Mouse (Mus musculus): ENCODE data around the gene Slit3.

The Slit3 gene

DNA sequence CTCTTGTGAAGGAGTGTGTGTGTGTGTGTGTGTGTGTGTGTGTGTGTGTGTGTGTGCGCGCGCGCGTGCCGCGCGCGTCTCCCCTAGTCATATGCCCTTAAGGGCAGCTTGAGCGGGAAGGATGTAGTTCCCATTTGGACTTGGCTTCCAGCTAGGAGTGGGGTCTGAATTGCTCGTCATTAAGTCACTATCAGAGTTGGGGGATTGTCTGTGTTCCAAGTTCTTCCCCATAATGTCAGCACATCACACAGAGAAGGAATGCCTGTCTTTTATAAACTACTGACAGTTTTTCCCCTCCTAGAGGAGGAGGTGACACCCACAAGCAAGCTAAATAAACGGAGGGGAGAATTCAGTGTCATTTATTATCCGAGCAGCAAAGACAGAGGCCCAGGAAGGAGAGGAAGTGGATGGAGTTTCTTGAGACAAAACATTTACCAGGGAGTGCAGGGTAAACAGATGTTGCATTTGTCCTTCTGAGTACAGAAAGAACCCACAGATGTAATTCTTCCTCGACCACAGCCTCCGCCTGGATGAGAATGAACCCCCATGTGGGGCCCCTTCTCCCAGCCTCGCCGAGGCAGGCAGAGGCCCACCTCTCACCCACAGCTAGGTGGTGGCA is 3.6 kb downstream of the Slit3 start:
- no peak for DNase-seq (ENCODE audit: low spot score)

DNA sequence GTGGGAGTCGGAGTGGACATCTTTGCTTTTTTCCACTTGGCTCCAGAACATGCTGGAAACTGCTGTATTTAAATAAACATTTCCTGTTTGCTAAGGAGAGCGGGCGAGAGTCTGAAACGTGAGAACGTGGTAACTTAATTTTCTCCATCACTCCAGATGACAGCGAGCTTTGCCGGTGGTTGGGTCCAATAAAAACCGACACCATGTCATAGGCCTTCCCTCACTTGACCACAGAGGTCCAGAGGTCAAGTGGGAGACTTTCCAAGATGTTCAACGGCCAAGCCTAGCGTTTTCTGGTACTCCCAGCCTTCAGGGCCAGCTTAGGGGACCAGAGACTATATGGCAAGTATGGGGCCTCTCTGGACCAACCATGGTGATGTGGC is 4.1 kb downstream of the Slit3 start:
- no peak for DNase-seq (ENCODE audit: low spot score)

DNA sequence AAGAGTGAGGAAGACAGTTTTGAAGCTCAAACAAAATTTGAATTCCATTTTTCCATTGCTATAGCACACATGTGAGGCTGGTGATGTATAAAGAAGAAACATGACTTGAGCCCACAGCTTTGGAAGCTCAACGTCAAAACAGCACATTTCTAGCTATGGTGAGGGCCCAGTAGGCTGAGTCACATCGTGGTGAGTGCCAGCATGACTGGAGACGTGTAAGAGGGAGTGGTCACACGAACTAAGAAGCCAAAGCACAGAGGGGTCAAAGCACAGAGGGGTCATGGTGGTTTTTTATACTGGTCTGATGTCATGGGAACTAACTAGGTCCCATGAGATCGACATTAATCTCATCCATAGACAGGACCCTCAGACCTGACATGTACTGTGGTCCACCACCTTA is 10.7 kb downstream of the Slit3 start:
- no peak for DNase-seq (ENCODE audit: low spot score)

DNA sequence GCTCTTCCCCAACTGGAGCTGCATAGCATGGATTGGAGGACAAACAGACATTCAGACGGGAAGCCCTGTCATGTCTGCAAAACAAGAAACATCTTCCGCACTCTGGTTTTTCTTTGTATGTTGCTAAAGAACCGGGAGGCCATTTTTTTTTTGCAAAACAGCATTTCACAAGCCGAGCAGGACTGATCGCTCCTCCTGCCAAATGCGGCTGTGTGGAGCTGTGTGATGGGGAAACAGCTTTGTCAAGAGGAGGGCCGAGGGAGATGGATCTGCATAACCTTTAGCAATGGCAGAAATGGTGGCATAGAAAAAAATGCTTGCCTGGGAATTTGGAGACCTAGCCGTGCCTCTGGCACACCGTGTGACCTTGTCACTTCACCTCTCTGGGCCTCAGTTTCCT is 15.6 kb downstream of the Slit3 start:
- DNase-seq (ENCODE audit: low spot score), result no peak

DNA sequence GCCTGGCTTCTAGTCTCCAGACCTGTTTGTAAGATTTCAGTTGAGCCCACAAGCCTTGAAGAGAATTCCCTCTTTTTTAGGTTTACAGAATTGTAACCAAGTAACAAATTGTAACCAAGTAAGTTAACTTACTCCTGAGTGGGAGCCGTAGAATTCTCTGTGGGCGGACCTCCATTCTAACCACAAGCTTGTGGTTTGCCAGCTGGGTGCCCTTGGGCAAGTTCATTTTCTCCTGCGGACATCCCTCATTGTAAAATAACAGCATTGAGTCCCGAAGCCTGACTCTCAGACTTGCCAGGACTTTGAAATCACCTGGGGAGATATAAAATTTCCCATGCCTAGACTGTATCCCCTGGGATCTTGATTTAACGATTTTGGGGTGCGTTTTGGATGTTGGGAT is 19.1 kb downstream of the Slit3 start:
- no peak for DNase-seq (ENCODE audit: low spot score)

DNA sequence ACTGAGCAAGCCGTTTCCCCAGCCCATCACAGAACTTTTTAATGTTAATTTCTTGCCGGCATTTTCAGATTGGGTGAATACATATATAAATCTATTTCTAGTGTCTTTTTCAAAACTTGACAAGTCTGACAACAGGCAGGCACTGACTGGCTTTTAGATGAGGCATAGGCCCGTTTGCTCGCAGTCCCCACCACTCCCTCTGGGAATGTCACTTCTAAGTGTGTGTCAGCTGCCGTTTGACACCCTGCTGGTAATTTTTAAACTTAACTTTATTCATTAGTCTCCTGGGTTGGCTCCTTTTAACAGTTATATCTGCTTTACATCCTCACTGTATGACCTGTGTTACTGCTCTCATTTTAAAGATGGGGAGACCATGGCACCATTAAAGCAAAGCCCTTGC is 21.2 kb downstream of the Slit3 start:
- DNase-seq (ENCODE audit: low spot score), result no peak

DNA sequence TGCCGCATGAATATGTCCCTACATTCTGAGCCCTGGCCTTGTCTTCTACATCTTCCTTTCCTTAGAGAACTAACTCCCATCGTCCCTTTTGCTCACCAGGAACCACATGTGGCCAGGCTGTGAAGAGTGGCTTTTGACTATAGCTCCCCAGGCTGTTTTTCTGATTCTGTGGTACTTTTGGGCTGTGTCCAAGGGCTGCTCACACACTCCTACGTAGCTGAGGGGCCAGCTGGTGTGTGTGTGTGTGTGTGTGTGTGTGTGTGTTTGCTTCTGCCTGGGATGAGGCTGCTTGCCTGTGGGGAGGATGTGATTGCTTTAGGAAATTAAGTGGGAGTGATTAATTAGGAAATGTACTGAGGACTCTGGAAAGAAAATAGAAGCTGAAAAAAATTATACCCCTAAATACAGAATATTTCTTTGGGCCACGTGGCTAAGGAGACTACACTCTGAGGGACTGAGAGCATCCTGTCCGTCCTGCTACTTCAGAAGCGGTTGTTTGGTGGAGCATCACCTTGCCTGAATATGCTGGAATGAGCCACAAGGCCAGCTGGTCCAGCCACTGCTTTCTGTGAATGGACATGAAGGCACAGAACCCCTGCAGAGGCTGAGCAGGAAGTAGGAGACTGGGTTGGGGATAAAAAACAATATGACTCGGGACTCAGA is 21.8 kb downstream of the Slit3 start:
- DNase-seq (ENCODE audit: low spot score), result no peak

DNA sequence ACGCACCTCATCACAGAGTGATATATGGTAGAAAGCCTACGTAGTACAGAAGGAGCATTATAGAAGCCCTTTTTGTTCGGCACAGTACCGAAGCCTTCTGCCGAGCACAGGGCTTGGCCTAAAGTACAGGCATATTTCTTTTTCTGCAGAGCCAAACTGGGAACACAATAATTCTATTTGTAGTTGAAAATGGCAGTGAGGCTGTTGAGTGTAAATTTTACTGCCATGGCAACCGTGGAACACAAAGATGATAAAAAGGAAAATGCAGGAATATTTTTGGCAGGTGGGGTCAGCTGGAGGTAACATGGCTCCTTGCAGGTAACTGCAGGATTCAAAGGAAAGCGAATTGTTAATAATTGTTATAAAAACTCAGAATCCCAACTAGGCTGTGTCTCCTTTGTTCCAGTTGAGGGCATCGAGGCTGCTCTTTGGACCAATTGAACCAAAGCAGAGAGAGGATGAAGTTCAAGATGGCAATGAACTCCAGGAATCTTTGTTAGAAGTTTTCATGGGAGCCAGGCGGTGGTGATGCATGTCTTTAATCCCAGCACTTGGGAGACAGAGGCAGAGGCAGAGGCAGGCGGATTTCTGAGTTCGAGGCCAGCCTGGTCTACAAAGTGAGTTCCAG is 26.9 kb downstream of the Slit3 start:
- DNase-seq (ENCODE audit: low spot score), result no peak

DNA sequence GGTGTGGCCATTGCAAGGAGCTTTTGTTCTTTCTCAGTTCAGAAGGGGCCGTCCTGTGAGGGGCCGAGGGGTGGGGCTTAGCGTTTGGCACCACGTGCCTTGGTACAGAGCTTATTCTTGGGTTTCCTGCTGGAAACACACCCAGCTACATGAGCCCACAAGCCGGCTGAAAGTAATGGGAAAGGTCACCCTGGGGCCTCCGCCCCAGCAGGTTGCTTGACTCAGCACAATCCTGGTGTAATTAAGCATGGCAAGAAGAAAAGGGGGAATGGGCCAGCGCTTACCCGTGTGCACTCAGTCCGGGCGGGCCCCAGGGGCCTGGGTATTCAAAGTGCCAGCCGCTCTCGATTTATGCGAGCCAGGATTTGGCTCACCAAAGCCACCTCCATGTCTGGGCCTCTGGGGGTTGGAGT is 30.5 kb downstream of the Slit3 start:
- no peak for DNase-seq (ENCODE audit: low spot score)

DNA sequence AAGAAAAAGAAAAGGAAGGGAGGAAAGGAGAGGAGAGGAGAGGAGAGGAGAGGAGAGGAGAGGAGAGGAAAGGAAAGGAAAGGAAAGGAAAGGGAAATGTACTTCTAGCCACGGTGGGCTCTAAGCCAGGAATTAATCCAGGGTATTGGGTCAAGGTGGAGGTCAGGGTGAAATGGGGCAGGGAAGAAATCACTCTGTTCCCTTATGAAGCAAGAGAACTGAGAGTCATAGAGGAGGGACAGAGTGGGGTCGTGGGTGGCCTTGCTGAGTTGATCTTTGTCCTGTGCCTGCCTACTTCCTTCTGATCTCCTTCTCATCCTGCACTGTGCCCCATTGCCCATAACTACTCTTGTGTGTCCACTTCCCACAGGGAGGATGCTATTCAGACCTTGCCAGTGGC is 31.9 kb downstream of the Slit3 start:
- DNase-seq (ENCODE audit: low spot score), result no peak

DNA sequence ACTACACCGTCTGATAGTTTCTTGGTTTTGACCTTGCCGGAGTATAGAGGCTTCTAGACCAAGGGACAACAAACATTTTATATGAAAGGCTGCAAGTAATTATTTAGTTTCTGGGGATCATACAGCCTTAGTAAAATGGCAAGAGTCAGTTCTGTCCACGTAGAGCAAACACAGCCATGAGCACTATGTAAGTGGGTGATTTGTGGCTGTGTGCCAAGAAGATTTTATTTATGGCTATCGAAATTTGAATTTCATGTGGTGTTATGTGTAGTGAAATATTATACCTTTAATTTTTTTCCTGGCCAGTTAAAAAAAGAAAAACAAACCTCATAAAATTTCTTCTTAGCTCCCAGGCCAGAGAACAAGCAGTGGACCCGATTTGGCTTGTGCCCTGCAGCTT is 33.4 kb downstream of the Slit3 start:
- DNase-seq (ENCODE audit: low spot score), result no peak

DNA sequence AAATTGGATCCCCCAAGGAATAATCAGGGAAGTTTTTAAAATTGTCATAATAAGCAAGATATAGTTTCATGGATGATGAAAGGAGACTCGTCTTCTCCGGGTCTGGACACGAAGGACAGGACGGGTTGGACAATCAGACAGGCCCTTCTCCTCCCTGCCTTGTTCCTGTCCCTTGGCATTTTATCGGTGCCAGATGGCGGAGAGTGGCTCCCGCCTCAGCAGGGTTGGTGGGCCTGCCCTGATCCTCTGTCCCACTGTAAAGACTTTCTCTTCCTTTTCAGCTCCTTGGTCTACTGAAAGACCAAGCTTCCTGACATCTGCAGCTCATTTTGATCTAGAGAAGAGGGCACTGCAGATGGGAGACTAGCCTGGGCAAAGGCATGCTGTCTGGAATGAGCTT is 34.3 kb downstream of the Slit3 start:
- DNase-seq (ENCODE audit: low spot score), result no peak

DNA sequence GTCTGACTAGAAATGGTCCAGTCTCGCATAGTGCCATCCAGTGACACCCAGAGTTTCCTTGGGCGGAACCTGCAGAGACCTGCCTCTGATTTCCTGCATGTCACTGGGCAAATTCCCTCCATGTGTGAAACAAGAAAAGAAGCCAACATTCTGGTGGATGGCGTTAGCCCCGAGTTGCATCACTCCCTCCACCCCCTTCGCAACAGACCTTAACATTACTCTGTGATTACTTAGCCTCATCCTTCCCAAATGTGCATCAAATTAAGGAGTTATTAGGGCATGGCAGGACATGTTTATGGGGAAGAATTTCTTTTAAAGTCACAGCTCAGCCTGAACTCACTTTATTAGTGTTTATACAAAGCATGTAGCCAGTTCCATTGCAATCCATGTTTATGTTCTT is 35.7 kb downstream of the Slit3 start:
- no peak for DNase-seq (ENCODE audit: low spot score)

DNA sequence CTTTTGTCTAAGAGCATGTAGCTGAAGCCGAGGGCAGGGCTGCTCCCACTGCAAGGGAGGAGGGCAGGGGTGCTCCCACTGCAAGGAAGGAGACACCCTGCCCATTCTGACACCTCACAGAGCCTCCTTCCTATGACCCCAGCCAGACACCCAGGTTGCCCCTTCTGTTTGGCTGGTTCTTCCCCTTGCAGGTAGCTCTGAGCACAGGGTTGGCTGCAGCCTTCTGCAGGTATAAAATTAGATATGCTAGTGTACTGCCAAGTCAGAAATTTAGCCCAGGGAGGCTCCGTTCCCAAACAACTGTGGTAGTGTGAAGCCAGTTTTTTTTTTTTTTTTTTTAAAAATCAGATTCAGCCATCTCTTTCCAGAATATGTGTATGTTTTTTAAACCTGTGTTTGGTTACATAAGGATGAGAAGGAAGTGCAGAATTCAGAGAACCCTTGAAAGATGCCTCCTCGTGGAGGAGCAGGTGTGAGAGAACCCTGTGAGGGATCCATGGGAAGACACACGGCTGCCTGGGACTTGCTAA is 39.7 kb downstream of the Slit3 start:
- no peak for DNase-seq (ENCODE audit: low spot score)

DNA sequence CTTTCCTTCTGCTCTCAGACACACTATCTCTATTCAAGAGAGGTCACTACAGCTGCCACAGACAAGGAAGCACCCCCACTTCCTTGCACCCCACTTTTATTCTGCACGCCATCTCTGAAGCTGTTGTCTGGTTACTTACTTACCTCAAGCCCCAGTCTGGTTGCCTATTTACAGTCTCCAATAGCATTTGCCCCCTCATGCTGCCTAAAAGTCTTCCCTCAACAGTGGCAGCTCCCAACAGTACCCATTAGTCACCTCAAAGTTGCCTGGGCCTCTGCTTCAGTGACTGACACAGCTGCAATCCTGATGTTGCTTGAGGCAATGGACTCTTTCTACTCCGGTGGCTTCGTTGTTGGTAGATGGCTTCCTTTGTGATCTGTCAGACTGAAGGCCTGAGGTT is 42.4 kb downstream of the Slit3 start:
- no peak for DNase-seq (ENCODE audit: low spot score)

DNA sequence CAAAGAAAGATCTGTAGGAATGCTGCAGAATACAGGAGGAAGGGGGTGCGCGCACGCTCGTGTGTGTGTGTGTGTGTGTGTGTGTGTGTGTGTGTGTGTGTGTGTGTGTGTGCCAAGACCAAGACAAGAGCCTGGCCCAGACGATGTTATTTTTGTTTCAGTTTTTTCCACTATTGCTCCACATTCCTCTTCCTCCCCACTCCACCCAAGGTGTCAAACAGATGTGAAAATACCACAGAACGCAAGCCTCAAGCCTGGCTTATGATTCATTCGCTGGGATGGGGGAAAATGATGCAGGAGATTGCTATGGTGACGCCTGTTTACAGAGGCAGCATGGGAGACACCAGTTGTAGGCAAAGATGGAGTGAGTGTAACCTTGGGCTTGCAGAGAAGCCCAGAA is 46.2 kb downstream of the Slit3 start:
- no peak for DNase-seq (ENCODE audit: low spot score)

DNA sequence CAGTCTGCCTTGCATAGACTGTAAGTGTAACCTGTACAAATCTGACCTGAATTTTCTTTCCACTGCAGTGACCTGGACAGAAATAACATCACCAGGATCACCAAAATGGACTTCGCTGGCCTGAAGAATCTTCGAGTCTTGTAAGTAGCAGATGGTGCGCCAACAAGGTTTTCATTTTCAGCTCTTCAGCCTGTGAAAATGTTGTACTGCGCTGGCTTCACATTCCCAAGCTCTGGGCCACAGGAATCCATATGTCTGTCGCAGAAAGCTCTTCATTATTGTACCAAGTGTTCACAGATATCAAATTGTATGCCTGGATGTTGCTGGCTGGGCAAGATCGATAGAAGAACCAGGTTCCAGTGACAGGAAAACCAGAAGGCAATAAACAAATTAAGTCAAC is 50.5 kb downstream of the Slit3 start:
- DNase-seq (ENCODE audit: low spot score), result no peak

DNA sequence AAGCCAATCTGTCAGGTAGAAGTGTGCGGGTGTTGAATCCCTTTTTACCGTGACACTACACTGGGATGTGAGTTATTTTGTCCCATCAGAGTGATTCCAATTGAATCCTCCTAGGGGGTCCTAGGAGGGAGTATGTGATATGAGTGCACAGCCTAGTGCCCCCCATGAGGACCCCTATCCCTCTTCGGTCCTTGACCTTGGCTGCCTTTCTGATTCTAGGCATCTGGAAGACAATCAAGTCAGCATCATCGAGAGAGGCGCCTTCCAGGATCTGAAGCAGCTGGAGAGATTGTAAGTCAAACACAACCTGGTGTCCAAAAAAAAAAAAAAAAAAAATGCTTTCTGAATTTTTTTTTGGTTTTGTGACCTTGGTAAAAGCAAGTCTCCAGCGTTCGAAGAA is 56.5 kb downstream of the Slit3 start:
- no peak for DNase-seq (ENCODE audit: low spot score)

DNA sequence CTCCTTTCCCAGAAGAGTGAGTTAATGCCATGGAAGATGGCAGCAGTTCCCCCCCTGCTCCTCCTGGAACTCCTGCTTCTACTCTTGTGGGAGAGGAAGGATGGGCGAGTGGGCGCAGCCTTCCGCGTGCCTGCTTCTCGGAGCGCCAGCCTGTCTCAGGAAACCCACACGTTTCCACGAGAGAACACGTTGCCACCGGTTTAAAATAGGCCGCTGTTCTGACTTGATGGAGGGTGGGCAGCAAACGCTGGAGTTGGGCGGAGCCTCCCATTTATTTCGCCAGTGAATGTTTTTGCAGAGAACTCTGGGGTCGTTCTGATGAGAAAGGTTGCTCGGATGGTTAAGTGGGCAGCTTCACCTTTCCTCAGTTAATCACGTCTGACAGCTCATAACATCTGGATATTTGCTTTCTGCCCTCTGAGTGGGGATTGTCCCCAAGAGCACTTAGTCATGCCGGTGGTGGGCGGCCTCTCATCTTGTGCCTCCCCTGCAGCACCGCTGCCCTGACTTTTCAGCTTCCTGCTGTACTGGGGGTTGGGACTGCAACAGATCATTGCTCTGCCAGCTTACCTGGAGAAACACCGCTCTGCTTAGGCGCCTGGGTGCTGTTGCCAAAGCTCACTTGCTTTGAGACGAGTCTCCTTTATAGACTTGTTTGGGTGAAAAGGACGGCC is 57.3 kb downstream of the Slit3 start:
- DNase-seq (ENCODE audit: low spot score), result no peak

DNA sequence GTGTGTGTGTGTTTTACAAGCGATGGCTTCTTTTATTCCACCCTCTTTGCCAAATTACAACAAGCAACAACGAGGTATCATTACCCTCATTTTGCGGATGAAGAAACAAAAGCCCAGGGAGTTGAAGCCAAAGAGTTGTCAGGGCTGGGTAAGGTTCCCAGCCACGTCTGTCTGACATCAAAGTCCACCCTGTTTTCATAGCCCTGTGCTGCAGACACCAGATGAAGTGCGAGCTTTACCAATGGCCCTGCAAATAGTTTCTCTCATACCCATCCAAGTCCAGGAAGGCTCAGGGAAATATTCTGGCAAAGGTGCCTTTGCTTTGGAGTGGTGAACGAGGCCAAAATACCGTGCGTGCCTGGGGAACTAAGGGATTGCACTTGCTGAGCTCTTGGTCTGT is 58.3 kb downstream of the Slit3 start:
- no peak for DNase-seq (ENCODE audit: low spot score)

DNA sequence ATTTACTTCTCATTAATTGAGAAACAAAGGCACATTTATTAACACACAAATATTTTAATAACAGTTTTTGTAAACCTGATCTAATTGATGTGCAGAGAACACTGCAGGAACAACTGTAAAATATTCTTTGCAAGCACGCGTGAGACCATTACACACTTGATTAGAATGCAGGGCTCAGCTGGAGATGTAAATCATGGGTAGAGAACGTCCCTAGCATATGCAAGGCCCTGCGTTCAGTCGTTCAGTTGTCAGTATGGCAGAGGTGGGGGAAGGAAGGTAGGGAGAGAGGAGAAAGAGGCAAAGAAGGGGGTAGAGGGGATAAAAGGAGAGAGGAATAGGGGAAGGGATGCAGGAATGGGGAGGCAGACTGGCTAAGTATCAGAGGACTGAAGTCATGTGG is 61.9 kb downstream of the Slit3 start:
- no peak for DNase-seq (ENCODE audit: low spot score)

DNA sequence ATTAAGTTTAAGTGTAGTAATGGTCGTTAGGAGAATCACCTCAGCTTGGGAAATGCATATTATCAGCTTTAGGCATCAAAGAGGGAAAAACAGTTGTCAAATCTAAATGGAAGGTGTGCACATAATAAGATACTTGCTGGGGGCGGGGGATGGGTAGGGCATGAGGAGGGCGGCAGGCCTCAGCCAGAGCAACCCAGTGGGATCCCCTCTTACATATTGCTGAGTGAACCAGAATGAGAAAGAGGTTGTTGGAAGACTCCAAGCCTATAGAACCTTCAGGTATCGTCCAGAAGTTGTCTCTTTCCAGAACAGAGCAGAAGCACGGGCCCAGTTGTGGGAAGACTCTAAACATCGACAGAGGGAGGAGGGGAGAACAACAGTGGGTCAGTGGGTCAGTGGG is 73.8 kb downstream of the Slit3 start:
- DNase-seq (ENCODE audit: low spot score), result no peak

DNA sequence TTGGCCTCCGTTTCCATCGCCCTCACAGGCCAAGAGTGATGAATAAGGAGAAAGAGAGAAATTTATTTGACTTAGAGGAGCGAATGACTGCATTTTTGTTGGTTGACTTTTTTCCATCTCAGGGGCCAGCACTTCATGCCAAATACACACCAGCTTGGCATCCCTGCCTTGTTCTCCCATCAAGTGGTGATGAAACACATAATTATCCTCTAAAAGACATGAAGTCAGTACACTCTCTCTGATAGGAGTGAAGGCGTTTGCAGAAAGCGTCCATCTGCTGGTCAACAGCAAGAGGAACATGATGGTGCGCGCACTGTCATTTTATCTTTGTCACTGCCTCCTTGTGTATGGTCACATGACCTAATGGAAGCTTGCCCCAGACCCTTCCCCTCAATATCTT is 75.8 kb downstream of the Slit3 start:
- no peak for DNase-seq (ENCODE audit: low spot score)

Measured in T-cell, adult 2 months (primary cell).